Mouse (Mus musculus): Measurements from ENCODE around the gene Gm47959.

GRCm38 (mm10) chr1:83007471-83007870, 7.1 kb downstream of the Gm47959 start:
- no peak for TF ChIP-seq POLR2A (IDR thresholded peaks at IDR 0.05; ENCODE audit: low read depth, low read length)
- TF ChIP-seq CTCF (IDR thresholded peaks at IDR 0.05; ENCODE audit: extremely low read depth, insufficient read depth, insufficient read length, insufficient replicate concordance) = no peak
